Mouse (Mus musculus) bone marrow, adult 2 months (tissue): ENCODE measurements at regions not wholly inside any gene's neighbourhood (a gene's known extent, or its start where the extent isn't known, plus 50 kb on each side); places are given as distances from the start of the nearest gene placed in this dataset.

ENCODE experiments used
- CTCF ChIP-seq: fragments of 200-500 bp; IDR thresholded peaks from 2 replicates; pipeline ENCODE4 v1.5.1; 2011; ENCODE audit warnings: low read length, control low read depth; ENCODE audit not compliant: control insufficient read depth, insufficient read depth
- POLR2A ChIP-seq: fragments of 200-500 bp; IDR thresholded peaks from 2 replicates; pipeline ENCODE4 v1.6.1; 2011; ENCODE audit warnings: low read depth, mild to moderate bottlenecking, control low read depth, low read length, borderline replicate concordance; ENCODE audit not compliant: control insufficient read depth

DNA sequence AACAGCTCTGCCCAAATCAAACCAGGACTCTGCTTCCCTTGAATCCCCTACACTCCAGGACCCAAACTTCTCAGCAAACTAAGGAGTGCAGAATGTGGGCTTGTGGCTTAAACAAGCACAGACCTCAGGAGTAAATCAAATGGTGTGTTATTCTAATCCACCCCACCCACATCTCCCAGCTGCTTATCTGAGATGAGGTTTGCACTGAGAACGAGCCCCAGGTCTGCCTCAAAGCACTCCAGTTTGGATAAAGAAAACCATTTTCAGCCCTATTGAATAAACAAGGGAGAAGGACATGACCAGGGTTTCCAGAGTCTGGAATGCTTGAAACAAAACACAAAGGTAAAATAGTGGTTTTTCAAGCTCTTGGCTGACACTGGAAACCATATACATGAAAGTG is 132.9 kb upstream of the Mafb start:
- TF ChIP-seq CTCF (no peak), POLR2A (no peak)
